ENCODE assay signal across 10 mouse cellular contexts in the genomic region with DNA sequence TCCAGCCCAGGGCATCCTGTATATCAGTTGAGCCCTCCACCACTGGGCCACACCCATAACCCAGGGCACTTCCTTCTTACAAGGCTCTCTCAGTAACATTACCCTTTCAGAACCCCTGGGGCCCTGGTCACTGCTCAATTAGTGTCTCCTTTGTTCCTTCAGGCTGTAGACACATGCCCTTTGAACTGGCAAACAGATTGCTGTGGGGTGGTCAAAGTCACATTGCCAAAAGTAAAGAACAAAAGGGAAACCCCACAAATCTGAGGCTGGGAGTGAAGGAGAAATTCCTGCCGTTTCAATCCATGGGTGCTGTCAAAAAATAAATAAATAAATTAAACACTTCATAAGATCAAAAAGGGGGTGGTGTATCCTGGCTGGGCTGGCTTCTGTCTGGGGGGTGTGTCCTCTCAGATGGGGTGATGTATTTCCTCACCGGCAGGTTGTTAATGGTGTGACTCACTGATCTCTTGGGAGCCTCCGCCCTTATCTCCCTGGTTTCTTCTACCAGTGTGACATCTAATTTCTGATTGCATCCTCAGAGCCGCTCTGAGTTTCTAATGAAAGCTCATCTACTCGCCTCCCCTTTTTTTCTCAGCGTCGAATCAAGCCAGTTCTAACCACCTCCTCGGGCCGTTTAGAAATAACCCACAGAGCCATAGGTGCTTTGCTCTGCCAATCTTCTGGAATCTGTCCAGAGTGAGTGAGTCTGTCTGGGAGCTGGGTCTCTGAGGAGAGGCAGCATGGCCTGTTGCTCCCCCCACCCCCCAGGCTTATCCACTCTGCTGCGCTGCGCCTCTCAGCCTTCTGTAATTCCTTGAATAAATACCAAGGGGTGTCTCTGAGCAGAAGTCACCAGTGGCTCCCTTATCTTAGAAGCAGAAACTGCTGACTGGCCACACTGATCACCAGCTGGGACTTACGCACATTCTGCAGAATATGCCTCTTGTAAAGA. TPM values are rescaled to one million over a fixed set of nuclear protein-coding genes. Genes with fewer than 3 reads are reported as not detected.
DNase-seq lines count a peak whose midpoint lies in the region; ATAC-seq and TF ChIP-seq lines count a peak whose summit lies in the region.
"Had no signal": no experiment of that assay in that cellular context is flagged by ENCODE, and none has a peak within 500 bp of the region (broad histone marks: within the 10 kb centered on the region; RNA-seq: fewer than 3 reads in every experiment).

No protein-coding gene starts in this region.

- ATAC-seq in heart, embryonic 14.5 days (ENCODE audit: insufficient number of reproducible peaks, insufficient read depth, low FRiP score, low read depth), result no peak
- ATAC-seq in liver, embryonic 14.5 days (ENCODE audit: insufficient read depth), result peak; percentile 60; the same call in 1 of the 2 replicates

- intact Hi-C loops in left cerebral cortex, postnatal 4 days (cut with DNase I), result no loop called here

- H3K27ac ChIP-seq in heart, embryonic 14.5 days (replicated peaks in 1 of 2; ENCODE audit: control insufficient read depth in 1 of 2, insufficient read depth in 1 of 2, low read depth in 2 of 2, low read length in 2 of 2), result no peak overlapping the region
- H3K27ac ChIP-seq in ES-E14 (ENCODE audit: insufficient read depth, low read depth, low read length, poor library complexity, severe bottlenecking), result peak overlapping the region; percentile 58; the same call in 1 of the 2 replicates
- peak overlapping the region; percentile 46 for H3K27ac ChIP-seq in liver, embryonic 14.5 days
- H3K27ac ChIP-seq: midbrain, embryonic 12.5 days had no signal

- H3K27me3 ChIP-seq in heart, embryonic 14.5 days (ENCODE audit: control insufficient read depth, insufficient read depth, low read length), result no peaks in the 10 kb centered on the region
- H3K27me3 ChIP-seq in liver, embryonic 14.5 days (ENCODE audit: control insufficient read depth, insufficient read depth, low read length), result no peaks in the 10 kb centered on the region
- H3K27me3 ChIP-seq: midbrain, embryonic 12.5 days had no signal

- in situ Hi-C loops in ES-E14 (cut with MboI; ENCODE audit: low sequenced_read_pairs in 2 of 2, unreplicated experiment in 2 of 2), result no loop called here

- H3K9ac ChIP-seq in heart, embryonic 14.5 days (ENCODE audit: low read length), result no peak overlapping the region
- H3K9ac ChIP-seq in ES-E14 (ENCODE audit: insufficient read depth, low read depth, low read length, poor library complexity, severe bottlenecking), result no peak overlapping the region
- no peak overlapping the region for H3K9ac ChIP-seq in liver, embryonic 14.5 days (replicated peaks)
- H3K9ac ChIP-seq: midbrain, embryonic 12.5 days had no signal

- no peaks in the 10 kb centered on the region for H3K9me3 ChIP-seq in heart, embryonic 14.5 days (ENCODE audit: control insufficient read depth, low read length)
- H3K9me3 ChIP-seq in ES-E14 (ENCODE audit: control insufficient read depth, insufficient read depth, low read depth, low read length), result no peaks in the 10 kb centered on the region
- H3K9me3 ChIP-seq in liver, embryonic 14.5 days (ENCODE audit: control insufficient read depth, low read length), result no peaks in the 10 kb centered on the region
- H3K9me3 ChIP-seq: midbrain, embryonic 12.5 days had no signal

- H3K36me3 ChIP-seq in heart, embryonic 14.5 days (ENCODE audit: control insufficient read depth, insufficient read depth, low read length), result no peaks in the 10 kb centered on the region
- no peaks in the 10 kb centered on the region for H3K36me3 ChIP-seq in ES-E14 (ENCODE audit: control insufficient read depth, insufficient read depth, low read length, poor library complexity, severe bottlenecking)
- H3K36me3 ChIP-seq in liver, embryonic 14.5 days (replicated peaks; ENCODE audit: control insufficient read depth, insufficient read depth, low read depth), result no peaks in the 10 kb centered on the region
- H3K36me3 ChIP-seq: midbrain, embryonic 12.5 days had no signal

- no peak for TF ChIP-seq CTCF in liver, embryonic 14.5 days (IDR thresholded peaks at IDR 0.05; ENCODE audit: low read depth)

- TF ChIP-seq EP300 in liver, embryonic 14.5 days (IDR thresholded peaks at IDR 0.05; ENCODE audit: low read depth), result no peak

- 11% methylated on average over 12 of the region's 12 CpGs for WGBS in heart, embryonic 14.5 days
- 23% methylated on average over 12 of the region's 12 CpGs for whole genome bisulfite sequencing in liver, embryonic 14.5 days (ENCODE audit: insufficient replicate concordance)

- DNase-seq in heart, adult 8-10 months (ENCODE audit: low spot score), result no peak
- DNase-seq in ES-E14 (ENCODE audit: low read depth, low spot score), result peak; percentile 80
- DNase-seq in embryo, embryonic 11 days, result peak; percentile 9
- DNase-seq in liver, embryonic 14.5 days (ENCODE audit: low read depth in 3 of 3, low spot score in 3 of 3), result peak in 1 of 3 experiments; percentile 11
- no peak for DNase-seq in right cerebral cortex, postnatal 10 days (ENCODE audit: low spot score in 2 of 2)
- no peak for DNase-seq in left cerebral cortex, postnatal 4 days
- no peak for DNase-seq in thymus, postnatal 14 days
- DNase-seq: thymus, adult 2 months had no signal

- H3K4me3 ChIP-seq in heart, embryonic 14.5 days (ENCODE audit: control insufficient read depth in 1 of 2, insufficient read depth in 1 of 2, low read depth in 1 of 2, low read length in 2 of 2), result no peak overlapping the region; a peak in 1 of 4 replicates
- H3K4me3 ChIP-seq in ES-E14 (ENCODE audit: insufficient read depth in 1 of 2, low read depth in 1 of 2, low read length in 2 of 2, poor library complexity in 1 of 2, severe bottlenecking in 1 of 2), result no peak overlapping the region
- no peak overlapping the region for H3K4me3 ChIP-seq in liver, embryonic 14.5 days (ENCODE audit: insufficient read depth in 1 of 2, low read depth in 2 of 2, low read length in 2 of 2)
- H3K4me3 ChIP-seq: midbrain, embryonic 12.5 days had no signal

- peaks cover 3 to 5% of the 10 kb centered on the region in 2 experiments; a peak in 3 of 4 replicates for H3K4me1 ChIP-seq in heart, embryonic 14.5 days (ENCODE audit: control insufficient read depth in 2 of 2, insufficient read depth in 2 of 2, low read length in 2 of 2)
- peaks cover 2 to 4% of the 10 kb centered on the region in 2 experiments; a peak in 1 of 4 replicates for H3K4me1 ChIP-seq in ES-E14 (ENCODE audit: control insufficient read depth in 2 of 2, insufficient read depth in 2 of 2, low read length in 2 of 2, poor library complexity in 1 of 2)
- peaks cover 2 to 21% of the 10 kb centered on the region in 2 experiments; a peak in 3 of 4 replicates for H3K4me1 ChIP-seq in liver, embryonic 14.5 days (replicated peaks; ENCODE audit: control insufficient read depth in 2 of 2, insufficient read depth in 2 of 2, low read length in 1 of 2)
- H3K4me1 ChIP-seq: midbrain, embryonic 12.5 days had no signal

- peak overlapping the region; percentile 42 for H3K4me2 ChIP-seq in heart, embryonic 14.5 days (ENCODE audit: low read length)
- H3K4me2 ChIP-seq in liver, embryonic 14.5 days (ENCODE audit: low read depth), result peak overlapping the region; percentile 30; the same call in 1 of the 2 replicates
- H3K4me2 ChIP-seq: midbrain, embryonic 12.5 days had no signal

TF ChIP-seq in ES-E14, 5 proteins besides CTCF, POLR2A, EP300 and RAD21:
- TF ChIP-seq MAFK (IDR thresholded peaks at IDR 0.05; ENCODE audit: insufficient read depth, low read depth, low read length) (no peak), HCFC1 (IDR thresholded peaks at IDR 0.05; ENCODE audit: borderline replicate concordance, insufficient read depth, low read length) (no peak), ZNF384 (IDR thresholded peaks at IDR 0.05; ENCODE audit: low read depth, low read length) (no peak), ZC3H11A (IDR thresholded peaks at IDR 0.05; ENCODE audit: borderline replicate concordance, low read depth, low read length) (no peak), CHD2 (IDR thresholded peaks at IDR 0.05; ENCODE audit: low read depth, low read length) (no peak)

RNA-seq across cellular contexts. Expression of a gene that starts 24.6 kb away (rescaled TPM):
- polyA plus RNA-seq in heart, embryonic 14.5 days (2014; fragmentation: Nextera tagmentation; extraction: Ambion mirVana), result 44.1 and 51.1 TPM in 2 replicates
- total RNA-seq in heart, adult 8-10 months (2022), result 100 to 1,000 TPM; 930 to 978 (median 952) TPM
- total RNA-seq in ES-E14 (2012; rRNA removed), result 17.4 and 24.2 TPM in 2 replicates
- 27.5 and 39.4 TPM in 2 replicates for polyA plus RNA-seq in liver, embryonic 14.5 days (2012; rRNA removed)
- 64.2 and 73.7 TPM in 2 replicates for polyA plus RNA-seq in liver, embryonic 14.5 days (2014; fragmentation: Nextera tagmentation; extraction: Ambion mirVana)
- total RNA-seq in left cerebral cortex, postnatal 4 days (2021), result 10 to 100 TPM; 40.5 to 41.7 TPM

Comparison
In these comparisons a context has a peak if more than half of its experiments do, and no peak if none do; other contexts are left out.
1. H3K27ac ChIP-seq: peak in ES-E14 (single experiment) and liver, embryonic 14.5 days (single experiment); none in heart, embryonic 14.5 days (0 of 2).
2. DNase-seq: peak in ES-E14 (single experiment) and embryo, embryonic 11 days (single experiment); none in heart, adult 8-10 months (single experiment), right cerebral cortex, postnatal 10 days (0 of 2), left cerebral cortex, postnatal 4 days (single experiment) and thymus, postnatal 14 days (single experiment).
3. RNA of a gene that starts 24.6 kb away (total RNA-seq): 930 to 978 TPM in heart, adult 8-10 months; 40.5 to 41.7 TPM in left cerebral cortex, postnatal 4 days and 17.4 to 24.2 TPM in ES-E14; every median in the first group is over 10 times any median in the second.